Mouse (Mus musculus): ENCODE results near the gene Mrpl27.
"Not testable (repeated sequence)": the region's sequence is repeated elsewhere in the genome, so short reads cannot be mapped to it uniquely, and the experiment has no call there.

The Mrpl27 gene

GRCm38 (mm10) chr11:94653663-94654436, at the start of gene Mrpl27, which contains the start of gene Eme1:
TSS of gene Mrpl27 (plus strand) at chr11:94653767.
TSS of gene Eme1 (minus strand) at chr11:94653964.
- DNase-seq (ENCODE audit: low spot score in 2 of 2), result peak; percentile 82 to 88

- DNase-seq (ENCODE audit: low spot score in 2 of 2), result no peak
These were observed 42.5 kb upstream of the Mrpl27 start for GRCm38 (mm10) chr11:94610744-94611740.

GRCm38 (mm10) chr11:94614603-94615002, 39.0 kb upstream of the Mrpl27 start:
- no peak for DNase-seq (ENCODE audit: low spot score in 2 of 2)

GRCm38 (mm10) chr11:94615494-94615893, 38.1 kb upstream of the Mrpl27 start:
- no peak for DNase-seq (ENCODE audit: low spot score in 2 of 2)

GRCm38 (mm10) chr11:94617646-94618045, 35.9 kb upstream of the Mrpl27 start:
- no peak for DNase-seq (ENCODE audit: low spot score in 2 of 2)

GRCm38 (mm10) chr11:94620766-94621457, 32.7 kb upstream of the Mrpl27 start:
- DNase-seq (ENCODE audit: low spot score in 2 of 2), result no peak

- no peak for DNase-seq (ENCODE audit: low spot score in 2 of 2)
These were observed 32.1 kb upstream of the Mrpl27 start for GRCm38 (mm10) chr11:94621458-94621852.

- DNase-seq (ENCODE audit: low spot score in 2 of 2), result no peak
These were observed 31.4 kb upstream of the Mrpl27 start for GRCm38 (mm10) chr11:94622162-94622561.

- DNase-seq (ENCODE audit: low spot score in 2 of 2), result peak; percentile 90 to 94
These were observed 24.2 kb upstream of the Mrpl27 start, which contains the start of gene Lrrc59 for GRCm38 (mm10) chr11:94629199-94629883. TSS of gene Lrrc59 (plus strand) at chr11:94629767.

- no peak for DNase-seq (ENCODE audit: low spot score in 2 of 2)
These were observed 23.7 kb upstream of the Mrpl27 start for GRCm38 (mm10) chr11:94629884-94630198.

- peak; percentile 57 to 61 for DNase-seq (ENCODE audit: low spot score in 2 of 2)
These were observed 23.2 kb upstream of the Mrpl27 start for GRCm38 (mm10) chr11:94630199-94631011.

- DNase-seq (ENCODE audit: low spot score in 2 of 2), result no peak
These were observed 21.6 kb upstream of the Mrpl27 start for GRCm38 (mm10) chr11:94631969-94632368.

- DNase-seq (ENCODE audit: low spot score in 2 of 2), result no peak
These were observed 20.6 kb upstream of the Mrpl27 start for GRCm38 (mm10) chr11:94632988-94633387.

GRCm38 (mm10) chr11:94634431-94634830, 19.1 kb upstream of the Mrpl27 start:
- no peak for DNase-seq (ENCODE audit: low spot score in 2 of 2)

GRCm38 (mm10) chr11:94644461-94645219, 8.9 kb upstream of the Mrpl27 start:
- DNase-seq (ENCODE audit: low spot score in 2 of 2), result no peak

GRCm38 (mm10) chr11:94646457-94646856, 7.1 kb upstream of the Mrpl27 start:
- DNase-seq (ENCODE audit: low spot score in 2 of 2), result no peak

GRCm38 (mm10) chr11:94651241-94651640, 2.3 kb upstream of the Mrpl27 start:
- DNase-seq (ENCODE audit: low spot score in 2 of 2), result not testable (repeated sequence)

- no peak for DNase-seq (ENCODE audit: low spot score in 2 of 2)
These were observed 594 bp upstream of the Mrpl27 start for GRCm38 (mm10) chr11:94652973-94653372.

GRCm38 (mm10) chr11:94661344-94661743, 7.8 kb downstream of the Mrpl27 start:
- DNase-seq (ENCODE audit: low spot score in 2 of 2), result no peak

- no peak for DNase-seq (ENCODE audit: low spot score in 2 of 2)
These were observed 11.7 kb downstream of the Mrpl27 start for GRCm38 (mm10) chr11:94665281-94665680.
